ENCODE assay signal across 18 mouse cellular contexts in the genomic region with DNA sequence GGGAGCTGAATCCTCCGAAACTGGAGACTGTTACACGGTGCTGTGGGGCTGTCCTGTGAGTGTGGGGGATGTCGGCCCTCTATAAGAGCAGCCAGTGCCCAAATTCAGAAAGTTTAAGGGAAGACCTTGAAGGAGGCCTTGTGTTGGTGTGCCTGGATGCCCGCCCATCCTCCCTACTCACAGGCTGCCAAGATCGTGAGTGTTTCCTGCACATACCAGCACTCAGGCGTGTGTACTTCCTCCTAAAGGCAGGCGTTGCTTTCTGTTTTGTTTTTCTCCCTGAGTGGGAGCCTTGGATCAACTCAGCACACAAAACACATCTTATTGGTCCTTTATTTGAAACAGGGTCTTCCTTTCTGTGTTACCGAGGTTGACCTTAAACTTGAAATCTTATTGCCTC. TPM values are rescaled to one million over a fixed set of nuclear protein-coding genes. Genes with fewer than 3 reads are reported as not detected.
DNase-seq lines count a peak whose midpoint lies in the region; ATAC-seq and TF ChIP-seq lines count a peak whose summit lies in the region.
"Had no signal": no experiment of that assay in that cellular context is flagged by ENCODE, and none has a peak within 500 bp of the region (broad histone marks: within the 10 kb centered on the region; RNA-seq: fewer than 3 reads in every experiment).

No protein-coding gene starts in this region.

- TF ChIP-seq CTCF in lung, embryonic 14.5 days (IDR thresholded peaks at IDR 0.05; ENCODE audit: low read depth) = no peak

- no peak overlapping the region for H3K27ac ChIP-seq in lung, embryonic 14.5 days (ENCODE audit: low read depth)
- H3K27ac ChIP-seq in ES-E14 (ENCODE audit: insufficient read depth, low read depth, low read length, poor library complexity, severe bottlenecking) = peak overlapping the region; percentile 73; the same call in 1 of the 2 replicates
- H3K27ac ChIP-seq: heart, adult 2 months; hindbrain, embryonic 14.5 days; intestine, embryonic 15.5 days; limb, embryonic 13.5 days; liver, embryonic 14.5 days; neural tube, embryonic 12.5 days had no signal

- H3K4me1 ChIP-seq in lung, embryonic 14.5 days (ENCODE audit: insufficient read depth) = peaks cover 3% of the 10 kb centered on the region; the same call in 1 of the 2 replicates
- H3K4me1 ChIP-seq in ES-E14 (ENCODE audit: control insufficient read depth in 2 of 2, insufficient read depth in 2 of 2, low read length in 2 of 2, poor library complexity in 1 of 2) = peaks cover 5 to 17% of the 10 kb centered on the region in 2 experiments; a peak in 3 of 4 replicates
- peaks cover 33% of the 10 kb centered on the region for H3K4me1 ChIP-seq in megakaryocyte, embryonic 14.5 days
- H3K4me1 ChIP-seq: limb, embryonic 13.5 days; neural tube, embryonic 12.5 days had no signal

- no peak overlapping the region for H3K4me2 ChIP-seq in lung, embryonic 14.5 days
- H3K4me2 ChIP-seq: hindbrain, embryonic 14.5 days; intestine, embryonic 15.5 days; limb, embryonic 13.5 days; neural tube, embryonic 12.5 days had no signal

- H3K4me3 ChIP-seq in lung, embryonic 14.5 days (ENCODE audit: low read depth, low read length) = no peak overlapping the region
- peak overlapping the region; percentile 27 to 49 for H3K4me3 ChIP-seq in ES-E14 (ENCODE audit: insufficient read depth in 1 of 2, low read depth in 1 of 2, low read length in 2 of 2, poor library complexity in 1 of 2, severe bottlenecking in 1 of 2)
- peak overlapping the region; percentile 75 for H3K4me3 ChIP-seq in megakaryocyte, embryonic 14.5 days (replicated peaks)
- H3K4me3 ChIP-seq: heart, adult 2 months; intestine, embryonic 15.5 days; limb, embryonic 13.5 days; neural tube, embryonic 12.5 days had no signal

- WGBS in lung, embryonic 14.5 days = 75% methylated on average over 8 of the region's 8 CpGs

- no peaks in the 10 kb centered on the region for H3K9me3 ChIP-seq in lung, embryonic 14.5 days (ENCODE audit: low read depth, low read length)
- H3K9me3 ChIP-seq in ES-E14 (ENCODE audit: control insufficient read depth, insufficient read depth, low read depth, low read length) = no peaks in the 10 kb centered on the region
- peaks cover 7% of the 10 kb centered on the region for H3K9me3 ChIP-seq in megakaryocyte, embryonic 14.5 days
- H3K9me3 ChIP-seq: intestine, embryonic 15.5 days; limb, embryonic 13.5 days; neural tube, embryonic 12.5 days had no signal

- ATAC-seq in lung, embryonic 14.5 days (ENCODE audit: insufficient read depth) = no peak
- ATAC-seq: forebrain, postnatal 0 days had no signal

- DNase-seq in lung, embryonic 14.5 days = peak; percentile 24
- DNase-seq in lung, postnatal 25 days (ENCODE audit: low spot score) = no peak
- DNase-seq in 416B (ENCODE audit: low read depth) (peak; percentile 77), ES-E14 (ENCODE audit: low read depth, low spot score) (no peak)
- DNase-seq in adrenal gland, adult 2 months = no peak
- DNase-seq in adrenal gland, postnatal 25 days = no peak
- DNase-seq: adrenal gland, adult 8-10 months; cerebellum, adult 8-10 months; forebrain, postnatal 0 days; heart, adult 2 months; kidney, postnatal 4 days had no signal

- no peaks in the 10 kb centered on the region for H3K27me3 ChIP-seq in lung, embryonic 14.5 days (ENCODE audit: insufficient read depth, low read length)
- peaks cover 43% of the 10 kb centered on the region for H3K27me3 ChIP-seq in megakaryocyte, embryonic 14.5 days (replicated peaks)
- H3K27me3 ChIP-seq: intestine, embryonic 15.5 days; limb, embryonic 13.5 days; neural tube, embryonic 12.5 days had no signal

- no peaks in the 10 kb centered on the region for H3K36me3 ChIP-seq in lung, embryonic 14.5 days (ENCODE audit: insufficient read depth)
- H3K36me3 ChIP-seq in ES-E14 (ENCODE audit: control insufficient read depth, insufficient read depth, low read length, poor library complexity, severe bottlenecking) = no peaks in the 10 kb centered on the region
- H3K36me3 ChIP-seq in megakaryocyte, embryonic 14.5 days (replicated peaks; ENCODE audit: low read length) = no peaks in the 10 kb centered on the region
- H3K36me3 ChIP-seq: intestine, embryonic 15.5 days; limb, embryonic 13.5 days had no signal

- no peak overlapping the region for H3K9ac ChIP-seq in lung, embryonic 14.5 days
- peak overlapping the region; percentile 56 for H3K9ac ChIP-seq in ES-E14 (ENCODE audit: insufficient read depth, low read depth, low read length, poor library complexity, severe bottlenecking)
- H3K9ac ChIP-seq: forebrain, postnatal 0 days; hindbrain, embryonic 14.5 days; intestine, embryonic 15.5 days; limb, embryonic 13.5 days; liver, embryonic 14.5 days; neural tube, embryonic 12.5 days had no signal

- in situ Hi-C loops in ES-E14 (cut with MboI; ENCODE audit: low sequenced_read_pairs in 2 of 2, unreplicated experiment in 2 of 2) = no loop called here

TF ChIP-seq in ES-E14, 5 proteins besides CTCF, POLR2A, EP300 and RAD21:
- no peak for TF ChIP-seq CHD2 (IDR thresholded peaks at IDR 0.05; ENCODE audit: low read depth, low read length)
- no peak for TF ChIP-seq HCFC1 (IDR thresholded peaks at IDR 0.05; ENCODE audit: borderline replicate concordance, insufficient read depth, low read length)
- no peak for TF ChIP-seq ZNF384 (IDR thresholded peaks at IDR 0.05; ENCODE audit: low read depth, low read length)
- TF ChIP-seq ZC3H11A (IDR thresholded peaks at IDR 0.05; ENCODE audit: borderline replicate concordance, low read depth, low read length) = no peak
- no peak for TF ChIP-seq MAFK (IDR thresholded peaks at IDR 0.05; ENCODE audit: insufficient read depth, low read depth, low read length)

RNA-seq across cellular contexts. Expression of a gene that starts 9.7 kb away (rescaled TPM):
- 1.7 TPM in 2 replicates for polyA plus RNA-seq in lung, embryonic 14.5 days (2014; fragmentation: Nextera tagmentation; extraction: Ambion mirVana)
- 8.8 and 13.6 TPM in 2 replicates for total RNA-seq in ES-E14 (2012; rRNA removed)
- 0.47 TPM in 1 of 2 replicates, not detected in the other for polyA plus RNA-seq in megakaryocyte, embryonic 14.5 days (2012; ENCODE audit: insufficient read depth, low replicate concordance)
- total RNA-seq in adrenal gland, adult 2 months (2021) = 1 to 10 TPM; 1.4 to 2.6 TPM
- polyA plus RNA-seq in adrenal gland, adult 2 months (2012; rRNA removed) = 0.93 and 3.0 TPM in 2 replicates
- 1.7 and 2.2 TPM in 2 replicates for total RNA-seq in adrenal gland, postnatal 25 days (2021)

RNA-seq across cellular contexts. Expression of a gene that starts 23.9 kb away (rescaled TPM):
- 40.0 and 41.6 TPM in 2 replicates for polyA plus RNA-seq in lung, embryonic 14.5 days (2014; fragmentation: Nextera tagmentation; extraction: Ambion mirVana)
- total RNA-seq in ES-E14 (2012; rRNA removed) = 31.7 and 52.6 TPM in 2 replicates
- polyA plus RNA-seq in megakaryocyte, embryonic 14.5 days (2012; ENCODE audit: insufficient read depth, low replicate concordance) = 16.5 and 24.3 TPM in 2 replicates
- total RNA-seq in adrenal gland, adult 2 months (2021) = 1 to 10 TPM; 3.6 to 7.2 TPM
- polyA plus RNA-seq in adrenal gland, adult 2 months (2012; rRNA removed) = 8.1 and 10.2 TPM in 2 replicates
- total RNA-seq in adrenal gland, postnatal 25 days (2021) = 6.6 and 15.5 TPM in 2 replicates
- total RNA-seq: gastrocnemius, adult 8-10 months had no signal

RNA-seq across cellular contexts. Expression of a gene that starts 31.3 kb away (rescaled TPM):
- polyA plus RNA-seq in lung, embryonic 14.5 days (2014; fragmentation: Nextera tagmentation; extraction: Ambion mirVana) = 144 and 146 TPM in 2 replicates
- total RNA-seq in ES-E14 (2012; rRNA removed) = 87.2 and 114 TPM in 2 replicates
- polyA plus RNA-seq in megakaryocyte, embryonic 14.5 days (2012; ENCODE audit: insufficient read depth, low replicate concordance) = 41.1 and 108 TPM in 2 replicates
- total RNA-seq in adrenal gland, adult 2 months (2021) = 100 to 1,000 TPM; 230 to 235 TPM
- polyA plus RNA-seq in adrenal gland, adult 2 months (2012; rRNA removed) = 151 and 158 TPM in 2 replicates
- total RNA-seq in adrenal gland, postnatal 25 days (2021) = 203 and 237 TPM in 2 replicates

Comparison
In these comparisons a context has a peak if more than half of its experiments do, and no peak if none do; other contexts are left out.
1. DNase-seq: peak in lung, embryonic 14.5 days (single experiment) and 416B (single experiment); none in lung, postnatal 25 days (single experiment), ES-E14 (single experiment), adrenal gland, adult 2 months (single experiment) and adrenal gland, postnatal 25 days (single experiment).